Mouse (Mus musculus): Measurements from ENCODE around the gene Ppp4r3a.

DNA sequence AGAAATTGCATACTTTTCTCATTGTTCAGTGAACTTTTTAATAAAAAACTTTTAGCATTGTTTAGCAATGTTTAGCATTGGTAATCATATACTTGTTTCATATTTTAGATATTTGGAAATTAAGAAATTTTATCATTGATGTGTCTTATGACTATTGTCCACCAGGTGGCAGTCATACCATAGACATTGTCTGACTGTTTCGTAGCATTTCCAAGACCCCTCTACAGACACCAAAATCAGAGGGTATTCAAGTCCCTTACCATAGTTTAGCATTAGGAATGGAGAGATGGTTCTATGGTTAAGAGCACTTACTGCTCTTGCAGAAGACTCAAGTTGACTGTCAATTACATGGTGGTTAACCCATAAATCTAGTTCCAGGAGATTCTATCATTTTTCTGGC is 39.5 kb upstream of the Ppp4r3a start:
- TF ChIP-seq EP300 (IDR thresholded peaks at IDR 0.05; ENCODE audit: low read depth), result no peak
- TF ChIP-seq CTCF (IDR thresholded peaks at IDR 0.05; ENCODE audit: low read depth), result peak; percentile 64
